Mouse (Mus musculus): ENCODE results near the gene Gm3173.
"Not testable (repeated sequence)": the region's sequence is repeated elsewhere in the genome, so short reads cannot be mapped to it uniquely, and the experiment has no call there.

Gm3173 gene

DNA sequence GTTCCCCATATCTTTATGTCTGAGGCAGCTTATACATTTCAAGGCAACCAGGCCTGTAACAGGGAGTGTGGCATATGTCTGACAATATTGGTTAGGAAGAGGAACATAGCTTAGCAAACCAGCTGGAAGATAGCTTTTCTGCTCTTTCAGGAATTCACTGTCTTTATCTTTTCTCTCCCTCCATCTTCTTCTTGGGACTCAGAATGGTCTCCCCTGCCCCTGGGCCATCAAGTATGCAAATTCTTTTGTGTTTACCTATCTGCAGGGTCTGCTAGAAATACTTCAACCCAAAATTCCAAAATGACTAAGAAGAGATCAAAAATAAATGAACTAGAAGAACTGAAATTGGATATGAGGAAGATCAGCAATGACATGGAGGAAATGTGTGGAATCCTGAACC lies at the start of gene Gm3173:
TSS of gene Gm3173 (plus strand) at position 301 of the 400 bp plus-strand sequence.
- not testable (repeated sequence) for DNase-seq (ENCODE audit: low spot score in 2 of 2)

GRCm38 (mm10) chr14:4385606-4386005 lies 45.2 kb upstream of the Gm3173 start:
- not testable (repeated sequence) for DNase-seq (ENCODE audit: low spot score in 2 of 2)

DNA sequence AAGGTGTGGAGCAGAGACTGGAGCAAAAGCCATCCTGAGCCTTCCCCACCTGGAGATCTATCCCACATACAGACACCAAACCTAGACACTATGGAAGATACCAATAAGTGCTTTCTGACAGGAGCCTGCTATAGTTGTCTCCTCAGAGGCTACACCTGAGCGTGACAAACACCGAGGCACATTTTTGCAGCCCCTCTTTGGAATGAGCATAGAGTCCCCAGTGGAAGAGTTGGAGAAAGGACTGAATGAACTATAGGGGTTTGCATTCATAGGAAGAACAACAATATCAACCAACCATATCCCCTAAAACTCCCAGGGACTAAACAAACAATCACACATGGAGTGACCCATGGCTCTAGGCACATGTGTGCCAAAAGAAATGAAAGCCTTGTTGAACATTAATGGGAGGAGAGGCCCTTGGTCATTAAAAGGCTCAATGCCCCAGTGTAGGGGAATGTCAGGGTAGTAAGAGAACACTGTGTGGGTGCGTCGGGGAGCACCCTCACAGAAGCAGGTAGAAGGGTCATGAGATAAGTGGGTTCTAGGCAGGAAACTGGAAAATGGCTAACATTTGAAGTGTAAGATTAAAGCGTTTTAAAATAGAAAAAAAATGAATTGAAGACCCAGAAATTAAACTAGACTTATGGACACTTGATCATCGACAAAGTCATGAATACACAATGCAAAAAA lies 37.8 kb upstream of the Gm3173 start:
- not testable (repeated sequence) for DNase-seq (ENCODE audit: low spot score in 2 of 2)

GRCm38 (mm10) chr14:4397226-4397625 lies 33.6 kb upstream of the Gm3173 start, which contains the start of gene Gm3159:
Gene Gm3159 (plus strand): TSS chr14:4397526.
- DNase-seq (ENCODE audit: low spot score in 2 of 2), result not testable (repeated sequence)

GRCm38 (mm10) chr14:4398624-4399023 lies 32.2 kb upstream of the Gm3173 start:
- DNase-seq (ENCODE audit: low spot score in 2 of 2), result not testable (repeated sequence)

- not testable (repeated sequence) for DNase-seq (ENCODE audit: low spot score in 2 of 2)
These were observed 30.5 kb upstream of the Gm3173 start for GRCm38 (mm10) chr14:4400115-4400789.

GRCm38 (mm10) chr14:4401245-4401644 lies 29.5 kb upstream of the Gm3173 start:
- not testable (repeated sequence) for DNase-seq (ENCODE audit: low spot score in 2 of 2)

GRCm38 (mm10) chr14:4403840-4404239 lies 27.0 kb upstream of the Gm3173 start:
- not testable (repeated sequence) for DNase-seq (ENCODE audit: low spot score in 2 of 2)

DNA sequence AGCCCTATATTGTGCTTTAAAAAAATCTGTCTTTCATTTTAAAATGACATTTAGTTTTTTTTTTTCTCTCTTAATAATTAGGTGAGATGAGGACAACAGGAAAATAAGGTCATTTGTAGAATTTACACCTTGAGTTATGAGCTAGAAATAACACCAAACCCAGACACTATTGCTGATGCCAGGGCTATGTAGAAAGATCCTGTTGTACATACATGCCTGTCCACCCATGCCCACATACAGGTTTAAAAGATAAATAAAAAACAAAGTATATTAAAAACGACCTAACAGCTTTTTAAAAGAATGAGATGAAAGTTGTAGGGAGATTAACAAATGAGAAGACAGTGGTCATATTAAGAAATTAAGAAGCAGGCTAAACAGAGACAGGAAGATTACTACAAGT lies 20.9 kb upstream of the Gm3173 start:
- DNase-seq (ENCODE audit: low spot score in 2 of 2), result not testable (repeated sequence)

DNA sequence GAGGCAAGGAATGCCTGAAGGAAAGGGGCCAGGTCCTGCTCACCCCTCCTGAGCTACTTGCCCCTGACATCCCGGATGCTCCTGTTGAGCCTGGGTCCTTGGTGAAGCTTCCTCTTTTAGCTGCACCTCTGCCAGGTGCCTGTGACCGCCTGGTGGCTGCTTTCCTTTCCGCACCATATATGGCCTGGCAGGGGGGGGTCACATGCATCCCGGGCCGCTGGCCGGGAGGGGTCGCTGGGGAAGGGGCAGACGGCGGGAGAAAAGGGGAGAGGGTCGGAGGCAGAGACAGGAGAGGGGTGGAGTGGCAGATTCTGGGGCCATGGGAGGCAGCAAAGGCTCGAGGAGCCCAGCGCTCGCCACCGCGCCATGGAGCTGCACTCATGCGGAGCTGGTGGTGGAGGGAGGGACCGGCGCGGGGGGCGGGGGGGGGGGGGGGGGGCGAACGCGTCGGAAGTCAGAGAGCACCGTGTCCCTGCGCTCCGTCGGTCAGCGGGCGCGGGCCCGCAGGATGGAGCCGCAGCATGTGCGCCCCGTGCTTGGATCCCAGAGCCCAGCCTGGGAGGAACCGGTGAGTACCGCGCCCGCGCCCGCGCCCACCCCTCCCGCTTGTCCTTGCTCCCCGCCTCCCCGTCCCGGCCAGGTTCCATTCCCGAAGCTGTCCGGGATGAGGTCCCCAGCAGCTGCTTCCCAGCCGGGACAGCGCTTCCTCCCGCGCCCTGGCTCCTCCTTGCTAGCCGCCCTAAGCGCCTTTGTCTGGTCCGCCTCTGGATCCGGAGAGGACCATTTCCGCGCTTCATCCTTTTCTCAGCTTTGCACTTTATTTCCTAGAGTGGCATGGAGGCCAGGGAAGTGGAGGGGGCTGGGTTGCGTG lies 15.6 kb upstream of the Gm3173 start, which contains the start of gene Gm3164:
TSS of gene Gm3164 (plus strand) at position 484 of the 871 bp plus-strand sequence.
- DNase-seq (ENCODE audit: low spot score in 2 of 2), result not testable (repeated sequence)

- not testable (repeated sequence) for DNase-seq (ENCODE audit: low spot score in 2 of 2)
These were observed 50.7 kb downstream of the Gm3173 start, which contains the start of gene Gm3182 for GRCm38 (mm10) chr14:4481445-4481844. Gene Gm3182 (plus strand): TSS chr14:4481745.

DNA sequence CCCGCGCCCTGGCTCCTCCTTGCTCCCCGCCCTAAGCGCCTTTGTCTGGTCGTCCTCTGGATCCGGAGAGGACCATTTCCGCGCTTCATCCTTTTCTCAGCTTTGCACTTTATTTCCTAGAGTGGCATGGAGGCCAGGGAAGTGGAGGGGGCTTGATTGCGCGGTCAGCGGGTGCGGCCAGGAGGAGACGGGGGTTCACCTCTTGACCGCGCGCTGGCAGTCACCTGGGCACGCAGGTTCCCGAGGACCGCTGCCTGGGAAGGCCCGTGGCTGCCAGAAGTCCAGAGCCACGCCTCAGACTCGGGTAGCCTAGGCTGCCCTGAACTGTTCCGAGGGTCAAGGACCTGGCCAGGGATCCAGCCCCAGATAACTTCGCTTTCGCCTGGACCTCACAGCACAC lies 68.6 kb downstream of the Gm3173 start:
- DNase-seq (ENCODE audit: low spot score in 2 of 2), result not testable (repeated sequence)

- DNase-seq (ENCODE audit: low spot score in 2 of 2), result not testable (repeated sequence)
These were observed 124.3 kb downstream of the Gm3173 start, which contains the start of gene Gm3047 for GRCm38 (mm10) chr14:4555105-4555504. Gene Gm3047 (plus strand): TSS chr14:4555405.

Data from spleen, postnatal 14 days (tissue).